Mouse (Mus musculus): ENCODE results near the gene Rrp1b. TPM values are rescaled to one million over a fixed set of nuclear protein-coding genes. Genes with fewer than 3 reads are reported as not detected.
A peak's percentile ranks its signal among the peaks of the same experiment; 100 is the strongest.

Rrp1b gene
- 74.5 and 79.1 TPM in 2 replicates for polyA plus RNA-seq (2016; fragmentation: Nextera tagmentation; extraction: Ambion mirVana)

- peak; percentile 91 for ATAC-seq (ENCODE audit: insufficient number of reproducible peaks, insufficient read depth, low FRiP score, low TSS enrichment, low read depth)
Measured at GRCm38 (mm10) chr17:32035609-32036508, at the start of gene Rrp1b, which contains the start of gene Hsf2bp. TSS of gene Rrp1b (plus strand) at chr17:32036100. TSS of gene Hsf2bp (minus strand) at chr17:32036349.

DNA sequence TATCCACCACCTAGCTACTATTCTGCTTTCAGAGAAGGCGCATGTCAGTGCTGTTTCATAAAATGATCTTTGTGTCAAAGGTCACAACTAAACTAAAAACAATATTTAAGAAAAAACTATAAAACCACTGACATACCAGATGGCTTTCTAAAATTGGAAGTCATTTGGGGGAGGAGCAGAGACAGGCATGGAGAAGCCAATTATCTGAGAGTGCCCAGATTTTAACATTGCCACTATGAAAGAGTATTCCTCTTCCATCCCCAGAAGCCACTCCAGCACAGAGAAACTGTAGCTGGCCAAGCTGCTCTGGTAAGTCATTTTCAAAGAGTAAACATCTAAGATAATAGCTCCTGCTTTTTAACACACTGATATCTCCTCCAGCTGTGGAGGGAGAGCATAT is 49.0 kb upstream of the Rrp1b start:
- Histone ChIP-seq H3K4me3 (replicated peaks) (no peak overlapping the region), H3K27me3 (no peaks in the 10 kb centered on the region), H3K27ac (no peak overlapping the region), H3K9me3 (no peaks in the 10 kb centered on the region), H3K9ac (replicated peaks) (no peak overlapping the region), H3K4me1 (replicated peaks) (no peaks in the 10 kb centered on the region), H3K4me2 (no peak overlapping the region), H3K36me3 (no peaks in the 10 kb centered on the region)
- WGBS: 91% methylated on average over 1 of the region's 1 CpGs
- ATAC-seq (ENCODE audit: insufficient number of reproducible peaks, insufficient read depth, low FRiP score, low TSS enrichment, low read depth): no peak

More at GRCm38 (mm10) chr17:32035609-32036508, at the start of gene Rrp1b, which contains the start of gene Hsf2bp:
- Histone ChIP-seq H3K4me3 (replicated peaks) (peak within 1 kb of the TSS; percentile 90), H3K9ac (replicated peaks) (peak within 1 kb of the TSS; percentile 83), H3K27me3 (no peaks in the 10 kb centered on the region), H3K27ac (peak within 1 kb of the TSS; percentile 84), H3K4me2 (peak within 1 kb of the TSS; percentile 86), H3K4me1 (replicated peaks) (peaks cover 15% of the 10 kb centered on the region), H3K36me3 (peaks cover 8% of the 10 kb centered on the region; the same call in 1 of the 2 replicates), H3K9me3 (no peaks in the 10 kb centered on the region)
- WGBS: 5% methylated on average over 52 of the region's 52 CpGs

DNA sequence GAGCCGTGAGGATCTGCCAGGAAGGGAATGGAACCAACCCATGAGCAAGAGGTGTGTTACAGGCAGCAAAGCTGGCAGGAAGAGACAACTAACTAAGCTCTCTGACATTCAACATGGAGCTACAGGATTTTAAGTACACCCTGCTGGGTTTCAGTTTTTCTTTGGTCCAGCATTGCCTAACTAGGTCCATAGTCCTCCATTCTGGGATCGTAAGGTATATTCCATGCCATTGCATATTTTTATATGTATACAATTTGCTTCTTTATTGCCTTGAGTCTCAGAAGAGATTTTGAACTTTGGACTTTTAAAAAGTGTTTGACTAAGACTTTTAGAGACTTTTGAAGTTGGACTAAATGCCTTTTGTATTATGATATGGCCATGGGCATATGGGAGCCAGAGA is 46.9 kb upstream of the Rrp1b start:
- Histone ChIP-seq H3K4me3 (replicated peaks) (no peak overlapping the region), H3K9ac (replicated peaks) (no peak overlapping the region), H3K36me3 (no peaks in the 10 kb centered on the region), H3K4me1 (replicated peaks) (no peaks in the 10 kb centered on the region), H3K4me2 (no peak overlapping the region), H3K9me3 (no peaks in the 10 kb centered on the region), H3K27ac (no peak overlapping the region), H3K27me3 (no peaks in the 10 kb centered on the region)
- no peak for ATAC-seq (ENCODE audit: insufficient number of reproducible peaks, insufficient read depth, low FRiP score, low TSS enrichment, low read depth)
- 74% methylated on average over 2 of the region's 2 CpGs for WGBS

GRCm38 (mm10) chr17:31992004-31992403 is 43.9 kb upstream of the Rrp1b start:
- Histone ChIP-seq H3K27ac (no peak overlapping the region), H3K4me3 (replicated peaks) (no peak overlapping the region), H3K4me1 (replicated peaks) (no peaks in the 10 kb centered on the region), H3K4me2 (no peak overlapping the region), H3K27me3 (no peaks in the 10 kb centered on the region), H3K9me3 (no peaks in the 10 kb centered on the region), H3K9ac (replicated peaks) (no peak overlapping the region), H3K36me3 (no peaks in the 10 kb centered on the region)
- ATAC-seq (ENCODE audit: insufficient number of reproducible peaks, insufficient read depth, low FRiP score, low TSS enrichment, low read depth): no peak
- 66% methylated on average over 2 of the region's 2 CpGs for WGBS

DNA sequence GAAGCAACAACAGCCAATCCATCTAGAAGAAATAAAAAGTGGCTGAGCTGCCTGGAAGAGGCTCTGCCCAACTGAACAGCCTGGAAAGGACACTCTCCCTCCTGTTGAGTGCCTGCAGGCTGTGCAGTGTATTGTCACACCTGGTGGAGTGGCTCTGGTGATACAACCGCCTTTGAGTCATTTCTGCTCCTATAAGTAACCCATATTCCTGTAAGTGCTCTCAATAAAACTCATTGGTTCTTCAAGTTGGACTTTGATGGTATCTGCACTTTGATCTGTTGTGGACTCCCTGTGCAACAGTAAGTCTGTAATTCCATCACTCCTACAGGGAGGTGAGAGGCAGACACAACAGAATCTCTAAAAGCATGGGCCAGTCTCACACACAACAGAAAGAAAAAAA is 42.5 kb upstream of the Rrp1b start:
- no peak overlapping the region for H3K27ac ChIP-seq
- no peaks in the 10 kb centered on the region for H3K27me3 ChIP-seq
- no peak overlapping the region for H3K4me2 ChIP-seq
- H3K4me1 ChIP-seq (replicated peaks): no peaks in the 10 kb centered on the region
- 74% methylated on average over 1 of the region's 1 CpGs for WGBS
- H3K9ac ChIP-seq (replicated peaks): no peak overlapping the region
- H3K4me3 ChIP-seq (replicated peaks): no peak overlapping the region
- no peak for ATAC-seq (ENCODE audit: insufficient number of reproducible peaks, insufficient read depth, low FRiP score, low TSS enrichment, low read depth)
- no peaks in the 10 kb centered on the region for H3K9me3 ChIP-seq
- H3K36me3 ChIP-seq: no peaks in the 10 kb centered on the region

- Histone ChIP-seq H3K36me3 (no peaks in the 10 kb centered on the region), H3K4me2 (no peak overlapping the region), H3K9me3 (no peaks in the 10 kb centered on the region), H3K4me3 (replicated peaks) (no peak overlapping the region), H3K27me3 (no peaks in the 10 kb centered on the region), H3K9ac (replicated peaks) (no peak overlapping the region), H3K4me1 (replicated peaks) (no peaks in the 10 kb centered on the region), H3K27ac (no peak overlapping the region)
- no peak for ATAC-seq (ENCODE audit: insufficient number of reproducible peaks, insufficient read depth, low FRiP score, low TSS enrichment, low read depth)
Measured at GRCm38 (mm10) chr17:31994132-31994531, 41.8 kb upstream of the Rrp1b start.

GRCm38 (mm10) chr17:31995784-31996183 is 40.1 kb upstream of the Rrp1b start:
- Histone ChIP-seq H3K36me3 (no peaks in the 10 kb centered on the region), H3K4me2 (no peak overlapping the region), H3K9me3 (no peaks in the 10 kb centered on the region), H3K4me1 (replicated peaks) (no peaks in the 10 kb centered on the region), H3K9ac (replicated peaks) (no peak overlapping the region), H3K27me3 (no peaks in the 10 kb centered on the region), H3K27ac (no peak overlapping the region), H3K4me3 (replicated peaks) (no peak overlapping the region)
- WGBS: 61% methylated on average over 2 of the region's 2 CpGs
- no peak for ATAC-seq (ENCODE audit: insufficient number of reproducible peaks, insufficient read depth, low FRiP score, low TSS enrichment, low read depth)

GRCm38 (mm10) chr17:31996331-31996730 is 39.6 kb upstream of the Rrp1b start:
- 74% methylated on average over 4 of the region's 4 CpGs for WGBS
- Histone ChIP-seq H3K9me3 (no peaks in the 10 kb centered on the region), H3K36me3 (no peaks in the 10 kb centered on the region), H3K9ac (replicated peaks) (no peak overlapping the region), H3K4me1 (replicated peaks) (no peaks in the 10 kb centered on the region), H3K4me2 (no peak overlapping the region), H3K4me3 (replicated peaks) (no peak overlapping the region), H3K27ac (no peak overlapping the region), H3K27me3 (no peaks in the 10 kb centered on the region)
- no peak for ATAC-seq (ENCODE audit: insufficient number of reproducible peaks, insufficient read depth, low FRiP score, low TSS enrichment, low read depth)

GRCm38 (mm10) chr17:31998351-31998750 is 37.5 kb upstream of the Rrp1b start:
- Histone ChIP-seq H3K36me3 (no peaks in the 10 kb centered on the region), H3K27me3 (no peaks in the 10 kb centered on the region), H3K9ac (replicated peaks) (no peak overlapping the region), H3K4me2 (no peak overlapping the region), H3K4me3 (replicated peaks) (no peak overlapping the region), H3K27ac (no peak overlapping the region), H3K4me1 (replicated peaks) (no peaks in the 10 kb centered on the region), H3K9me3 (no peaks in the 10 kb centered on the region)
- 84% methylated on average over 1 of the region's 1 CpGs for WGBS
- ATAC-seq (ENCODE audit: insufficient number of reproducible peaks, insufficient read depth, low FRiP score, low TSS enrichment, low read depth): no peak

DNA sequence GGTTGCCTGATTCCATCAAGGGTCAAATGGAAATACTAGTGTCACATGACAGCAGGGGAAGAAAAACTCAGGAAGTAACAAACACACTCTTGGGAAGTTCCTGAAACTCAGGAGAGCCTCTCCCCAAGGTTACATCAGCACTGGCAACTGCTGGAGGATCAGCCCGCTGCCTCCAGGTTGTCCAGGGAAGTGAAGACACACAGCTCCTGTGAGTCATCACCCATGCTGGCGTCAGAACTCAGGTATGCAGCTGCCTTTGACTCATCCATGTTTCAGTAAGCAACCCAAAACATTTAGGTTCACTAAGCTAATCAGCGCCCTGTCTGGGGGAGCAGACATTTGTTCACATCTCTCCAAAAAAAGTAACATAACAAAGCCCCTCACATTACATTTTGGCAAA is 32.6 kb upstream of the Rrp1b start:
- Histone ChIP-seq H3K4me1 (replicated peaks) (no peaks in the 10 kb centered on the region), H3K9me3 (no peaks in the 10 kb centered on the region), H3K4me2 (no peak overlapping the region), H3K27ac (no peak overlapping the region), H3K27me3 (no peaks in the 10 kb centered on the region), H3K9ac (replicated peaks) (no peak overlapping the region), H3K4me3 (replicated peaks) (no peak overlapping the region), H3K36me3 (no peaks in the 10 kb centered on the region)
- ATAC-seq (ENCODE audit: insufficient number of reproducible peaks, insufficient read depth, low FRiP score, low TSS enrichment, low read depth): no peak
- WGBS: 88% methylated on average over 3 of the region's 3 CpGs

GRCm38 (mm10) chr17:32006800-32007199 is 29.1 kb upstream of the Rrp1b start:
- Histone ChIP-seq H3K9ac (replicated peaks) (no peak overlapping the region), H3K4me2 (no peak overlapping the region), H3K27ac (no peak overlapping the region), H3K27me3 (no peaks in the 10 kb centered on the region), H3K36me3 (no peaks in the 10 kb centered on the region), H3K4me1 (replicated peaks) (no peaks in the 10 kb centered on the region), H3K9me3 (no peaks in the 10 kb centered on the region), H3K4me3 (replicated peaks) (no peak overlapping the region)
- 80% methylated on average over 5 of the region's 5 CpGs for WGBS
- ATAC-seq (ENCODE audit: insufficient number of reproducible peaks, insufficient read depth, low FRiP score, low TSS enrichment, low read depth): no peak

DNA sequence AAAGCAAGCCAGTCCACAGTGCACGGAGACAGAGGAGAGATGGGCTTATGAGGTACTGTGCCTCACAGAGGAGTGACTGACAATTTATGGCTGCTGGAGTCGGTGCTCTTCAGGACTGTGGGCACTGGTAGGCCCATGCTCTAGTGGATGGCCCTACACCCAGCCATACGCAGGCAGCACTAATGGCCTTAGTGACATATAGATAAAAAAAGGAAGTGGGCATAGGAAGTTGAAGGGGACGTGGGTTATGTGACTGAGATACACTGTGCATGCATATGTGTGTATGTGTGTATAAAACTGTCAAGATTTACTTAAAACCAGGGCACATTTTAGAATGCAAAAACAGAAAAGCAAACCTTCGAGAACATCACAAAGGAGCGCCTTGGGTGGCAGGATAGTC is 24.2 kb upstream of the Rrp1b start:
- Histone ChIP-seq H3K4me3 (replicated peaks) (no peak overlapping the region), H3K27ac (no peak overlapping the region), H3K36me3 (no peaks in the 10 kb centered on the region), H3K27me3 (no peaks in the 10 kb centered on the region), H3K4me2 (no peak overlapping the region), H3K9me3 (no peaks in the 10 kb centered on the region), H3K4me1 (replicated peaks) (0 out of 2 replicates have a peak, but pooled peaks cover 3% of the 10 kb centered on the region), H3K9ac (replicated peaks) (no peak overlapping the region)
- WGBS: 80% methylated on average over 6 of the region's 6 CpGs
- ATAC-seq (ENCODE audit: insufficient number of reproducible peaks, insufficient read depth, low FRiP score, low TSS enrichment, low read depth): no peak

Measured in limb, embryonic 12.5 days (tissue).